In genomic region chr5:36396491-36397383, GRCm38 (mm10) we compare ENCODE assay signal across 8 mouse cellular contexts. TPM values are rescaled to one million over a fixed set of nuclear protein-coding genes. Genes with fewer than 3 reads are reported as not detected.
DNase-seq lines count a peak whose midpoint lies in the region; ATAC-seq and TF ChIP-seq lines count a peak whose summit lies in the region.

No protein-coding gene starts in this region.

- TF ChIP-seq CTCF in intestine, postnatal 0 days (IDR thresholded peaks at IDR 0.05; ENCODE audit: low read depth) = no peak
- TF ChIP-seq CTCF in midbrain, postnatal 0 days (IDR thresholded peaks at IDR 0.05) = no peak

- no peaks in the 10 kb centered on the region for H3K9me3 ChIP-seq in embryonic facial prominence, embryonic 13.5 days
- H3K9me3 ChIP-seq in intestine, postnatal 0 days (ENCODE audit: control insufficient read depth) = no peaks in the 10 kb centered on the region
- no peaks in the 10 kb centered on the region for H3K9me3 ChIP-seq in midbrain, postnatal 0 days (ENCODE audit: low read length)

- ATAC-seq in embryonic facial prominence, embryonic 13.5 days (ENCODE audit: insufficient number of reproducible peaks, insufficient read depth, low FRiP score, low TSS enrichment, low read depth) = no peak
- no peak for ATAC-seq in intestine, postnatal 0 days
- ATAC-seq in midbrain, postnatal 0 days (ENCODE audit: low FRiP score) = no peak
- no peak for ATAC-seq in inflammation-experienced regulatory T-cells, adult 6 months

- 4% methylated on average over 18 of the region's 18 CpGs for WGBS in embryonic facial prominence, embryonic 13.5 days
- 8% methylated on average over 18 of the region's 18 CpGs for WGBS in intestine, postnatal 0 days
- WGBS in midbrain, postnatal 0 days = 6% methylated on average over 18 of the region's 18 CpGs

- peak overlapping the region; percentile 82 for H3K9ac ChIP-seq in embryonic facial prominence, embryonic 13.5 days
- peak overlapping the region; percentile 34; the same call in 1 of the 2 replicates for H3K9ac ChIP-seq in intestine, postnatal 0 days (ENCODE audit: low read depth, low read length)
- peak overlapping the region; percentile 77 for H3K9ac ChIP-seq in midbrain, postnatal 0 days (replicated peaks; ENCODE audit: low read length, poor library complexity, severe bottlenecking)

- H3K27me3 ChIP-seq in embryonic facial prominence, embryonic 13.5 days = peaks cover 37% of the 10 kb centered on the region
- H3K27me3 ChIP-seq in intestine, postnatal 0 days (replicated peaks; ENCODE audit: control insufficient read depth, insufficient read depth, low read length) = 0 out of 2 replicates have a peak, but pooled peaks cover 9% of the 10 kb centered on the region
- H3K27me3 ChIP-seq in midbrain, postnatal 0 days (ENCODE audit: insufficient read depth, low read length) = no peaks in the 10 kb centered on the region

- peak overlapping the region; percentile 74 for H3K4me3 ChIP-seq in embryonic facial prominence, embryonic 13.5 days
- peak overlapping the region; percentile 74 for H3K4me3 ChIP-seq in intestine, postnatal 0 days (ENCODE audit: low read depth, low read length)
- peak overlapping the region; percentile 90 for H3K4me3 ChIP-seq in midbrain, postnatal 0 days (ENCODE audit: low read depth, low read length)

- H3K4me1 ChIP-seq in embryonic facial prominence, embryonic 13.5 days = peaks cover 35% of the 10 kb centered on the region
- H3K4me1 ChIP-seq in intestine, postnatal 0 days (replicated peaks; ENCODE audit: control insufficient read depth, insufficient read depth, low read length) = 0 out of 2 replicates have a peak, but pooled peaks cover 2% of the 10 kb centered on the region
- H3K4me1 ChIP-seq in midbrain, postnatal 0 days (ENCODE audit: insufficient read depth, low read length) = peaks cover 12% of the 10 kb centered on the region

- peak; percentile 43 for DNase-seq in kidney, postnatal 10 days
- DNase-seq in kidney, adult 9 months = no peak
- DNase-seq in midbrain, postnatal 0 days (ENCODE audit: low spot score) = no peak
- DNase-seq in adrenal gland, adult 2 months = no peak
- no peak for DNase-seq in layer of hippocampus, adult 9-10 months (ENCODE audit: low spot score)

- H3K4me2 ChIP-seq in embryonic facial prominence, embryonic 13.5 days = peak overlapping the region; percentile 99
- peak overlapping the region; percentile 99 for H3K4me2 ChIP-seq in intestine, postnatal 0 days (replicated peaks; ENCODE audit: low read depth)
- peak overlapping the region; percentile 97 for H3K4me2 ChIP-seq in midbrain, postnatal 0 days (ENCODE audit: low read depth, low read length, poor library complexity, severe bottlenecking)

- no peak overlapping the region for H3K27ac ChIP-seq in embryonic facial prominence, embryonic 13.5 days
- H3K27ac ChIP-seq in intestine, postnatal 0 days (ENCODE audit: low read depth, low read length) = no peak overlapping the region
- H3K27ac ChIP-seq in midbrain, postnatal 0 days (ENCODE audit: low read depth, low read length) = no peak overlapping the region

- H3K36me3 ChIP-seq in embryonic facial prominence, embryonic 13.5 days = no peaks in the 10 kb centered on the region
- H3K36me3 ChIP-seq in intestine, postnatal 0 days (ENCODE audit: control insufficient read depth, insufficient read depth) = no peaks in the 10 kb centered on the region
- H3K36me3 ChIP-seq in midbrain, postnatal 0 days (ENCODE audit: insufficient read depth, low read length) = no peaks in the 10 kb centered on the region

RNA-seq across cellular contexts. Expression of gene Sorcs2, which starts 1.2 kb away (rescaled TPM):
- polyA plus RNA-seq in embryonic facial prominence, embryonic 13.5 days (2015; fragmentation: Nextera tagmentation; extraction: Ambion mirVana) = 13.1 and 14.8 TPM in 2 replicates
- 3.5 and 3.7 TPM in 2 replicates for polyA plus RNA-seq in intestine, postnatal 0 days (2015; fragmentation: Nextera tagmentation; extraction: Ambion mirVana)
- 49.2 and 50.3 TPM in 2 replicates for total RNA-seq in midbrain, postnatal 0 days (2014; rRNA removed)
- 14.1 and 16.1 TPM in 2 replicates for polyA plus RNA-seq in midbrain, postnatal 0 days (2015; fragmentation: Nextera tagmentation; extraction: Ambion mirVana)
- total RNA-seq in adrenal gland, adult 2 months (2021) = 10 to 100 TPM in 1 of 2 experiments, 1 to 10 TPM in 1; 10.0 to 16.4 TPM
- 18.4 and 19.7 TPM in 2 replicates for polyA plus RNA-seq in adrenal gland, adult 2 months (2012; rRNA removed)
- 1 to 10 TPM in 2 of 3 experiments, not detected in 1; 2.9 to 3.9 TPM for polyA plus RNA-seq in inflammation-experienced regulatory T-cells, adult 6 months (2017; shearing (Covaris generic))
